Mouse (Mus musculus) embryonic stem cell, embryonic (primary cell): ENCODE data around the gene Atg2a.
"Not testable (repeated sequence)": the region's sequence is repeated elsewhere in the genome, so short reads cannot be mapped to it uniquely, and the experiment has no call there.

Experiments used
- CTCF ChIA-PET, 4 experiments: fragments of 300-600 bp in 2 of 4; fragments of 350-600 bp in 2 of 4; sonication (Branson Sonifier 250); formaldehyde crosslinking; loops; one replicate each; lab custom pipeline; 2022; ENCODE audit warnings: inconsistent platforms in 2 of 4; lab: Charles Lee
- POLR2A ChIA-PET, 4 experiments: fragments of 300-600 bp in 2 of 4; fragments of 350-600 bp in 2 of 4; sonication (Branson Sonifier 250); formaldehyde crosslinking; loops; one replicate each; lab custom pipeline; 2022; ENCODE audit warnings: antibody characterized with exemption in 4 of 4, inconsistent platforms in 1 of 4; lab: Charles Lee

Atg2a gene

DNA sequence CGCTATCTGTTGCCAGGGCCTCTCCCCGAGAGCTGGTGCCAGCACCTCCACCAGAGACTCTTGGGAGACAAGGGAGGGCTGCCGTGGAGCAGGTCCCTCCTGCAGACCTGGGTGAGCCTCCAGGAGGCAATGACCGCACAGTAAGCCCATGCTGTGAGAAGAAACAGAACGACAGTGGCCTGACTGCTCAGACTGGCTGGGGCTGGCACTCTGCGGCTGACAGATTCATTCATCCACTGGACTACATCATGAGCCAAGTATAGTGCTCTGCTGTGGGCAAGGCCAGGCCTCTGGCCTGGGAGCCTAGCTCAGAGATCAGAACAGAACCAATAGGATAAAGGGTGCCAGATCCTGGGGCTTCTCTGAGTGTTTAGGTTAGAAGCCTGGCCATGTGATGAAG lies 62.4 kb downstream of the Atg2a start:
- POLR2A ChIA-PET: interaction anchor here in 3 of 4 experiments (0.9 to 20.4 kb wide), 22 partner anchors 10 to 289 kb away, joined by 3 to 829 read pairs (median 6); partner anchors contain the start of genes Ehd1 (in 3 of the 3), Men1 (in 2 of the 3), Capn1 (in 1 of the 3) and Cdca5 (in 1 of the 3)
- CTCF ChIA-PET: interaction anchor here (0.5 to 7.0 kb wide), 18 partner anchors 9 to 517 kb away, joined by 3 to 66 read pairs (median 6); partner anchors contain the start of genes Ehd1 (in 2 of the 4) and Pola2 (in 1 of the 4)

DNA sequence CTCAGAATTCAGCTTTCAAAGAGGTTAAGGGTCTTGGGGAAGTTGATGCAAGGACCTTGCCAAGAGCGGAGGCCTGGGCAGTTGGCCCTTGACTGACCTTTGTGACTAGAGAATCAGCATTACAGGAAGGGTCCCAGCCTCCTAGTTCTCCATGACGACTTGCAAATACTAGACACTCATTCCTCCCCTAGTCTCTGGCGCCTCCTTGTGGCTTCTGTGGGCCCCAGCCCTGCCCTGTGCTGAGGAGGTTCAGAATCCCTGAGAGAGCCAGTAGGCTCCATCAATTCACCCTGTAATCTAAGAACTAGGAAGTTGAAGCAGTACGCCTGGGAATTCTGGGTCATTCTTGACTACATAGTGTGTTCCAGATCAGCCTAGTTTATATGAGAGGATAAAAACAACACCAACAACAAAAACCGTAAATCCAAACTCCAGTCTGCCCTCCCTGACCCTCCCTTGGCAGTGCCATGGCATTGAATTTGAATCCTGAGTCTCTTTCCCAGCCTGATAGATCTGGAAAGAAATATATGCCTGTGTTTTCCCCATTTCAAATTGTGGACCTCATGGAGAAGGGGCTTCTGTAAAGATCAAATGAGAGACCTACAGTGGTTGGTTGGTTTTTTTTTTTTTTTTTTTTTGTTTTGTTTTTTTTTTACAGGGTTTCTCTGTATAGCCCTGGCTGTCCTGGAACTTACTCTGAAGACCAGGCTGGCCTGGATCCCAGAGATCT lies 63.5 kb downstream of the Atg2a start:
- CTCF ChIA-PET: interaction anchor here in 2 of 4 experiments (1.5 to 7.0 kb wide), 9 partner anchors 10 to 44 kb away, joined by 3 to 66 read pairs (median 9); partner anchors contain the start of gene Ehd1 (in 2 of the 2)
- POLR2A ChIA-PET: interaction anchor here in 3 of 4 experiments (1.1 to 20.4 kb wide), 15 partner anchors 9 to 244 kb away, joined by 3 to 829 read pairs (median 13); partner anchors contain the start of genes Ehd1 (in 3 of the 3), Men1 (in 2 of the 3), Sac3d1 (in 1 of the 3) and Znhit2 (in 1 of the 3)

DNA sequence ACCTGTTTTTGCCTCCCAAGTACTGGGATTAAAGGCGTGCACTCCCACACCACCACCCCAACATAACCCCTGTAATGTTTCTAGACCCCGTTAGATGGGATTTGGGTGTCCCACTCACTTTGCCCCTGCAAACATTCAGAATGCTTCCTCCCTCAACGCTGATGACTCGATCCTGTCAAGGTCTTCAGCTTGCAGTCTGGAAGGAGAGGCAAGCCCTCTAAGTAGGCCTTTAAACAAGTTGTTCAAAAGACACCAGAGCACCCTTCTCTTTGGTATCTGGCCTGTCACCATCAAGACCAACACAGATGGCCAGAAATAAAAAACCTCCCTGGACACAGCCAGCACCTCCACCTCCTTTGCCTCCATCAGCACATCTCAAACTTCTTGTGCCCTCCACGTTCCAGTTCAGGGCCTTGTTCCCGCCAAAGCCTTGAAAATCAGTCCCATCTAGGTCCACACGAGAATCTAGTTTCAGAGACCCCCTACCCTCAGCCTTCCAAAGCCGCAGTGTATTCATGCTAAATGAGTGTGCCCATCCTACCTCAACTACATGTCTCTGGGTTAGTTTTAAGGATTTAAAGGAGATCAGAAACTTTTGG lies 64.1 kb downstream of the Atg2a start:
- POLR2A ChIA-PET: interaction anchor here in 2 of 4 experiments (7.4 to 20.4 kb wide), 3 partner anchors 14 to 29 kb away, joined by 58 to 829 read pairs (median 187); partner anchors contain the start of gene Ehd1 (in 2 of the 2)
- CTCF ChIA-PET: interaction anchor here in 3 of 4 experiments (1.4 to 3.6 kb wide), 3 partner anchors 29 to 39 kb away, joined by 5 to 66 read pairs (median 25); partner anchors contain the start of gene Ehd1 (in 1 of the 3)

DNA sequence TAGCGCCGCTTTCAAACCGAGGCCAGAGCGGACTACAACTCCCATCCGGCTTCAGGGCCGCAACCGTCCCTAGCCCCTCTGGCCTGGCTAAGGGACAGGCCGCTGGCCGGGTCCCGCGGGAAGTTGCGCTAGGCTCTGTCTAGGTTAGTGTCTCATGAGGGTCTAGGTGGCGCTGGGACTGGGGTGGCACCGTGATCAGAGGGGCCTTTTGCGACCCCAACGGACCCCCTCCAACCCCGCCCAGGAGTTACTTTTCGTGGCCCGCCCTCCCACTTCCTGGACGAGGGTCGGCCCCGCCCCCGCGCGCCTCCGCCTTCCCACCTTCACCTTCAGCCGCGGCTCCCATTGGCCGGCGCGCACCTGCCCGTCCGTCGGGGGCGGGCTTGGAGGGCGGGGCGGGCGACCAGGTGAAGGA lies 64.7 kb downstream of the Atg2a start, which contains the start of gene Cdc42bpg:
TSS of gene Cdc42bpg (plus strand) at position 320 of the 415 bp plus-strand sequence.
- POLR2A ChIA-PET: interaction anchor here (0.5 to 20.4 kb wide), 48 partner anchors 9 to 260 kb away, joined by 3 to 829 read pairs (median 6); partner anchors contain the start of genes Ehd1 (in 3 of the 4), Cdca5 (in 2 of the 4), Men1 (in 2 of the 4) and Sf1 (in 2 of the 4)
- CTCF ChIA-PET: interaction anchor here (0.6 to 1.9 kb wide), 62 partner anchors 8 to 673 kb away, joined by 3 to 25 read pairs (median 5); partner anchors contain the start of genes Ehd1 (in 2 of the 4), Atg2a (in 1 of the 4), Cdca5 (in 1 of the 4) and Map4k2 (in 1 of the 4)

DNA sequence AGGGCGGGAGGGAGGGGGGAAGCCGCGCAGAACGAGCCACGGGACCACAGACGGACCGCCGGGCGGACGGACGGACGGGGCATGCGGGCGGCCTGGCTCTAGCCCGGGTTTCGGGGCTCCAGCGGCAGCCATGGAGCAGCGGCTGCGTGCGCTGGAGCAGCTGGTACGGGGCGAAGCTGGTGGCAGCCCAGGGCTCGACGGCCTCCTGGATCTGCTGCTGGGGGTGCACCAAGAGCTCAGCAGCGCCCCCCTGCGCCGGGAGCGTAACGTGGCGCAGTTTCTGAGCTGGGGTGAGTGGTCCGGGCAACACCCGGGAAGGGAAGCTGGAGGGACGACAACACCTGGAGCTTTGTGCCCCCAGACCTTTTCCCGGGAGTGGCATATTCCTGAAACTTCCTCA lies 65.1 kb downstream of the Atg2a start:
- CTCF ChIA-PET: interaction anchor here (0.6 to 1.9 kb wide), 83 partner anchors 9 to 830 kb away, joined by 3 to 25 read pairs (median 4); partner anchors contain the start of genes Ehd1 (in 2 of the 4), Map4k2 (in 2 of the 4), Men1 (in 2 of the 4) and Ppp2r5b (in 2 of the 4)
- POLR2A ChIA-PET: interaction anchor here (0.5 to 2.2 kb wide), 59 partner anchors 9 to 432 kb away, joined by 3 to 31 read pairs (median 5); partner anchors contain the start of genes Ehd1 (in 3 of the 4), Cdca5 (in 2 of the 4), Men1 (in 2 of the 4) and Sf1 (in 2 of the 4)

DNA sequence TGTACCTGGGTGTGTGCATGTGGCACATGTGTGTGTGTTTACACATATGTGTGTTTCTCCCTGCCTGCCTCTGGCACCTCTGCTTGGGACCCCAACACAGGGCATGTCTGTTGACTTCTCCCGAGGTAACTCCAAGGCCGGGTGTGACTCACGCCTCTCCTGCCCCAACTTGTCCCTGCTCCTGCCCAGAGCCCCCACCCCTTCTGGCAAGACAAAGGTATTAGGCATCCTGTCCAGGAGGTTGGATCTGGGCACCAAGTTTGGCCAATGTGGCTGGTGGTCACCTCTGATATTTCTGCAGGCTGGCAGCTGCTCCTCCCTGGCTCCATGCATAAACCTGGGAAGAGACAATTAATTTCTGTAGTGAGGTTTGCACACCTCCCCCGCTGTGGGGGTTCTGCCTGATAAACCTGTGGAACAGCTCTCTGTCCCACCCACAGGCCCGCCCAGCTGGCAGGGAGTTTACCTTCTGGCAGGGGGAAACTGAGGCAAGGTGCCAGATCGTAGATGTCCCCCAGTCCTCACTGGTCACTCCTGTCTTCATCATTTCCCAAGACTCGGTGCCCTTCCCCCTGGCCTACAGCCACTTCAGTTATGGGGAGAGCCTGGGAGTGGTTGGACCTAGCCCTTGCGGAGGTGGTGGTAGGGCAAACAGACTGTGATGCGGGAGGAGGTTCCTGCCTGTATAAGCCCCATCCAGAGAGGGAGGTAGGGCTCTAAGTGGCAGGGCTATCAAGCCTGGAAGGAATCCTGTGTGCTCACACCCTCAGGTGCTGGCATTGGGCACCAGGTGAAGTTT lies 66.5 kb downstream of the Atg2a start:
- ChIA-PET CTCF (interaction anchor here in 3 of 4 experiments (1.4 to 1.9 kb wide), 3 partner anchors 24 to 45 kb away, joined by 7 to 11 read pairs (median 10); no protein-coding TSS in a partner anchor), POLR2A (interaction anchor here (0.6 to 2.2 kb wide), 9 partner anchors 8 to 395 kb away, joined by 3 to 17 read pairs (median 3); partner anchors contain the start of genes Dpf2 (in 1 of the 4) and Ehd1 (in 1 of the 4))

DNA sequence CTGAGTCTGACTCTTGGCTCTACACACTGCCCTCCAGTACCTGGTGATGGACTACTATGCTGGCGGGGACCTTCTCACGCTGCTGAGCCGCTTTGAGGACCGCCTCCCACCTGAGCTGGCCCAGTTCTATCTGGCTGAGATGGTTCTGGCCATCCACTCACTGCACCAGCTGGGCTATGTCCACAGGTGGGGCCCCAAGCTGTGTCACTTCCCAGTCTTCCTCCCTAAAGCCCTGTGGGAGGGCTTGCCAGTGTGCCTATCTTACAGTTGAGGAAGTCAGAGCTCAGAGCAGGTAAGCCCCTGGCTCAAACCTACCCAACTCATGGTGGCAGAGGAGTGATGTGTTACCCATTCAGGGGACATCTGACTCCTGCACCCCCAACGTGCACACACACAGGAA lies 68.7 kb downstream of the Atg2a start:
- ChIA-PET CTCF (interaction anchor here in 1 of 4 experiments (0.5 to 1.2 kb wide), 3 partner anchors 21 to 406 kb away, joined by 3 to 5 read pairs (median 5); no protein-coding TSS in a partner anchor), POLR2A (interaction anchor here in 3 of 4 experiments (1.0 to 2.4 kb wide), 15 partner anchors 10 to 265 kb away, joined by 3 to 15 read pairs (median 4); partner anchors contain the start of genes Ehd1 (in 2 of the 3), Map4k2 (in 1 of the 3) and Sf1 (in 1 of the 3))

DNA sequence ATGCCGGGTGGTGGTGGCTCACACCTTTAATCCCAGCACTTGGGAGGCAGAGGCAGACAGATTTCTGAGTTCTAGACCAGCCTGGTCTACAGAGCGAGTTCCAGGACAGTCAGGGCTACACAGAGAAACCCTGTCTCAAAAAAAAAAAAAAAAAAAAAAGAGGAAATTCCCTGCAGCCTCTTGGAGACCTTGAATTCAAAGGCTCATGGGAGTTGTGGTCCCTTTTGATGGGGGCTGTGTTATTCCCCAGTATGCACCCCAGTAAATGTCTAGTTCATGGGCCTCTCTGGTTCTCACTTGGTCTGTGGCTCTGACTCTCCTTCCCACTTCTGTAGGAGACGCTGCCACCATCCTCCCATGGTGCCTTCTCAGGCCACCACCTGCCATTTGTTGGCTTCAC lies 70.3 kb downstream of the Atg2a start:
- CTCF ChIA-PET: not testable (repeated sequence)

More for the DNA sequence above, 70.3 kb downstream of the Atg2a start:
- POLR2A ChIA-PET: interaction anchor here in 2 of 4 experiments (0.8 to 1.7 kb wide), 5 partner anchors 10 to 58 kb away, joined by 3 to 11 read pairs (median 3); partner anchors contain the start of gene Map4k2 (in 1 of the 2)
